Mouse (Mus musculus) megakaryocyte, embryonic 14.5 days (primary cell): Measurements from ENCODE around the gene Kitl.

Experiments
- FLI1 ChIP-seq: IDR thresholded peaks from 2 replicates; pipeline ENCODE4 v1.6.1; 2012; ENCODE audit warnings: low read length, inconsistent platforms, mixed read lengths
- GATA1 ChIP-seq: IDR thresholded peaks from 3 replicates; pipeline ENCODE4 v1.6.1; 2012; ENCODE audit warnings: mixed read lengths, low read length, inconsistent platforms, borderline replicate concordance

- TF ChIP-seq GATA1 (no peak), FLI1 (no peak)
Observed at GRCm38 (mm10) chr10:100018493-100018892, 3.1 kb downstream of the Kitl start.
